Mouse (Mus musculus): ENCODE results near the gene Atf4. TPM values are rescaled to one million over a fixed set of nuclear protein-coding genes. Genes with fewer than 3 reads are reported as not detected.

Gene Atf4
- total and polyA plus RNA-seq, 2 experiments from 2014 or later, result 104 to 157 TPM

DNA sequence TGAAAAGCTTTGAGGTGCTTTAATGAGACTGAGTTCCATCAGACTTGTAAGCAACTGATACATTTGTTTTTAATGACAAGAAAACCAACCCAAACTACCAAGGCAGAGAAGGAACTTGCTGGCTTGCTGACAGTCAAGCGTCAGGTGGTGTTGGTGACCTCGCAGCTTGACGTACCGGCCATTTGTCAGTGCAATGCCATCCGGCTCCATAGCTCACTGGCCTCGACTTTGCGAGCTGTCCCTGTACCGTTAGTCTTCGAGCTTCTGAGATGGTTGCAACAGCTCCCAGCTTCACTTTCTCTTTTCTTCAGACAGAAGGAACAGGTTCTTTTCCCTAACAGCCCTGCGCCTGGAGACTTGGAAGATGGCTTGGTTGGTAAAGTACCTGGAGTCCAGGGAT lies 37.5 kb upstream of the Atf4 start:
- H3K4me3 ChIP-seq (ENCODE audit: low read length), result no peak overlapping the region
- DNase-seq (ENCODE audit: low spot score) (no peak), ATAC-seq (no peak)
- no peak overlapping the region for H3K4me2 ChIP-seq (ENCODE audit: low read depth, low read length)
- no peaks in the 10 kb centered on the region for H3K4me1 ChIP-seq (ENCODE audit: insufficient read depth, low read length)
- H3K9me3 ChIP-seq (ENCODE audit: low read length), result no peaks in the 10 kb centered on the region
- H3K27me3 ChIP-seq (ENCODE audit: insufficient read depth, low read length), result no peaks in the 10 kb centered on the region
- H3K9ac ChIP-seq (replicated peaks; ENCODE audit: low read length), result no peak overlapping the region
- H3K27ac ChIP-seq, result no peak overlapping the region
- whole genome bisulfite sequencing, result 87% methylated on average over 10 of the region's 10 CpGs
- TF ChIP-seq CTCF (IDR thresholded peaks at IDR 0.05; ENCODE audit: low read depth), result no peak
- peaks cover 10% of the 10 kb centered on the region; the same call in 1 of the 2 replicates for H3K36me3 ChIP-seq (ENCODE audit: insufficient read depth, low read length)

DNA sequence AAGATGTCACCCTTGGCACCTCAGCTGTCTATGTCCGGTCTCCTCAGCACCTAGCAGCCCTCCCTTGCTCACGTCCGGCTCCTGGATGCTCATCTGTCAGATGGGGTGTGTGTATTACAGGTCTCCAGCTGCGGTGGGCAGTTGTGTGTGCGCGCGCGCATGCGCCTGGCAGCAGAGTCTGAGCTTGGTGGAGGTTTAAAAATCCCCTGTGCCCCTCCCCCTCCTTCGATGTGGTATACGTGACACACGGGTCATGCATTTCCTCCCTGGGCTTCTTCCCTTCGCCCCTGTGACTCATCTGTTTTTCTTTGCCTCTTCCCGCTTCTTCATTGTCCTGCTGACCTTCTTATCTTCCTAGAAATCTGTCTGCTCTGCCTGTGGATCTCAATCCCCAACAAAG lies 35.8 kb upstream of the Atf4 start:
- Histone ChIP-seq H3K27ac (no peak overlapping the region), H3K27me3 (ENCODE audit: insufficient read depth, low read length) (no peaks in the 10 kb centered on the region), H3K4me1 (ENCODE audit: insufficient read depth, low read length) (no peaks in the 10 kb centered on the region), H3K4me3 (ENCODE audit: low read length) (no peak overlapping the region), H3K4me2 (ENCODE audit: low read depth, low read length) (no peak overlapping the region), H3K9me3 (ENCODE audit: low read length) (no peaks in the 10 kb centered on the region), H3K9ac (replicated peaks; ENCODE audit: low read length) (no peak overlapping the region), H3K36me3 (ENCODE audit: insufficient read depth, low read length) (no peaks in the 10 kb centered on the region)
- ATAC-seq (no peak), DNase-seq (ENCODE audit: low spot score) (no peak)
- 53% methylated on average over 14 of the region's 14 CpGs for whole genome bisulfite sequencing
- TF ChIP-seq CTCF (IDR thresholded peaks at IDR 0.05; ENCODE audit: low read depth), result no peak

DNA sequence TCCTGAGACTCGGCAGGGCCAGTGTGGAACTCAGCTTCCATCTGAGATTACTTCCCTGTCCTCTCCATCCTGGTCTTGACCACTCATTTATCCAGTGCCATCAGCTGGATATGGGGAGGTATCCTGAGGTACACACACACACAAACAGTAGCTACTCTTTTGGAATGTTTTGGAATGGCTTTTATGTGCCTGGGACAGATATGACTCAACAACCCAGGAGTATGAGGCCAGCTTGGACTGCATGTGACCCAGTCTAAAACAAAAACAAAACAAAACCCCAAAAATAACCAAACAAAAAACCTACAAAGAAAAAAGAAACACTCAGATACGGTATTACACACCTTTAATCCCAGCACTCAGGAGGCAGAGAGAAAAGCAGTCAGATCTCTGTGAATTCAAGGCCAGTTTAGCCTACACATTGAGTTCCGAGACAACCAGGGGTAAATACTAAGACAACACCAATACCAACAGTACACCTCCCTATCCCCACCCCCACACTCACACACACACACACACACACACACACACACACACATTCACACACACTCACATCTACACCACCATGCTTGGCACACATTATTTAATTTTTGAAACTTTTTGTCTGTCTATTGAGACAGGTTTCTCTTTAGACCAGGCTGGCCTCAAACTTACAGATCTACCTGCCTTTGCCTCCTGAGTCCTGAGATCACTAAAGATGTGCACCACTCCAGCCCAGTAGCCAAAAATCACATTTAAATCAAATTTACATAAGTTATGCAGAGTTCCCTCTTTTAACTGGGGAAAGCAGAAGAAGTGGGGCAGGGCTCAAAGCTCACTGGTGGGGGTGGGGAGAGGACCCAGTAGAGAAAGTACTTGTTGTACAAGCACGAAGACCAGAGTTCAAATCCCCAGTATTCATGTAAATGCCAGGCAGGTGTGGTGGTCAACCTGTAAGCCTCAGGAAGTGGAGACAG lies 35.0 kb upstream of the Atf4 start:
- H3K27me3 ChIP-seq (ENCODE audit: insufficient read depth, low read length), result no peaks in the 10 kb centered on the region
- no peak overlapping the region for H3K4me2 ChIP-seq (ENCODE audit: low read depth, low read length)
- H3K27ac ChIP-seq, result no peak overlapping the region
- DNase-seq (ENCODE audit: low spot score) (no peak), ATAC-seq (no peak)
- no peak overlapping the region for H3K4me3 ChIP-seq (ENCODE audit: low read length)
- no peak for TF ChIP-seq CTCF (IDR thresholded peaks at IDR 0.05; ENCODE audit: low read depth)
- no peaks in the 10 kb centered on the region for H3K9me3 ChIP-seq (ENCODE audit: low read length)
- WGBS, result 73% methylated on average over 4 of the region's 4 CpGs
- no peak overlapping the region for H3K9ac ChIP-seq (replicated peaks; ENCODE audit: low read length)
- H3K36me3 ChIP-seq (ENCODE audit: insufficient read depth, low read length), result no peaks in the 10 kb centered on the region
- H3K4me1 ChIP-seq (ENCODE audit: insufficient read depth, low read length), result no peaks in the 10 kb centered on the region

DNA sequence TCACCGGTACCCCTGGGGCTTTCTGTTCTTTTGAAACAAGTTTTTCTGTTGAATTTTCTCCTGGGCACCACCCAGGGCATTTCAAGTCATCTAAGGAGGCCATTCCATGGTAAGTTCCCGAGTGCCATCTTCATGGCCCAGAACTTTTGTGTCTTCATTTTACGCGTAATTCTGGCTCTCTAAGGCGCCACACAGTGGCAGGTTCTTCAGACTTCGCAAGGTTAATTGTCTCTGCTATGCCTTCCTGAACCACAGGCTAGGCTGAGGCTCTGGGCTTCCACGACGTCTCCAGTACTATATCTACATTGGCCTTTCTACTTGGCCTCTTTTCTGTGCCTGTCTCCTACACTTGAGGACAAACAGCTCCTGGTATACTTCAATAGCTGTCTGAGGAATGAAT lies 34.0 kb upstream of the Atf4 start:
- DNase-seq (ENCODE audit: low spot score), result no peak
- H3K27me3 ChIP-seq (ENCODE audit: insufficient read depth, low read length), result no peaks in the 10 kb centered on the region
- no peaks in the 10 kb centered on the region for H3K36me3 ChIP-seq (ENCODE audit: insufficient read depth, low read length)
- TF ChIP-seq CTCF (IDR thresholded peaks at IDR 0.05; ENCODE audit: low read depth), result peak; percentile 1; the same call in 1 of the 2 replicates
- WGBS, result 66% methylated on average over 8 of the region's 8 CpGs
- H3K4me1 ChIP-seq (ENCODE audit: insufficient read depth, low read length), result no peaks in the 10 kb centered on the region
- no peak overlapping the region for H3K4me3 ChIP-seq (ENCODE audit: low read length)
- no peak overlapping the region for H3K27ac ChIP-seq
- no peak overlapping the region for H3K9ac ChIP-seq (replicated peaks; ENCODE audit: low read length)
- no peak overlapping the region for H3K4me2 ChIP-seq (ENCODE audit: low read depth, low read length)
- no peak for ATAC-seq
- H3K9me3 ChIP-seq (ENCODE audit: low read length), result no peaks in the 10 kb centered on the region

DNA sequence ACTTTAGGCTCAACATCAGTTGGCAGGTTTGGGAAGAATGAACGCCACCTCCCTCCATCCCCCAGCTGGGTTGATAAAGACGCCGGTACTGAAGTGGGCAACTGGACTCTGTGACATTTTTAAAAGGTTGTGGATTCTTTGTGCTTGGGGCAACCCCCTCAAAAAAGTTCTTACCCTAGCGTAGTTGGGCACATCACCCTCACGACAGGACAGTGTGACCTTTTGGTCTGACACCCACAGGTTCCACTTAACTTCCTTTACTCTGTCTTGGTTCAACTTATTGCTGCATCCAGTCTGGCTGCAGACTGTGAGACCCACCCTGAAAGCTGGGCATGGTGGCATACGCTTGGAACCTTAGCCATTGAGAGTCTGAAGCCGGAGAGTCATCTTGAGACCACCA lies 31.2 kb upstream of the Atf4 start:
- ATAC-seq, result no peak
- Histone ChIP-seq H3K9ac (replicated peaks; ENCODE audit: low read length) (no peak overlapping the region), H3K27me3 (ENCODE audit: insufficient read depth, low read length) (no peaks in the 10 kb centered on the region), H3K27ac (no peak overlapping the region), H3K9me3 (ENCODE audit: low read length) (no peaks in the 10 kb centered on the region), H3K4me2 (ENCODE audit: low read depth, low read length) (no peak overlapping the region), H3K4me1 (ENCODE audit: insufficient read depth, low read length) (no peaks in the 10 kb centered on the region), H3K36me3 (ENCODE audit: insufficient read depth, low read length) (no peaks in the 10 kb centered on the region), H3K4me3 (ENCODE audit: low read length) (no peak overlapping the region)
- DNase-seq (ENCODE audit: low spot score), result no peak
- WGBS, result 90% methylated on average over 7 of the region's 7 CpGs
- TF ChIP-seq CTCF (IDR thresholded peaks at IDR 0.05; ENCODE audit: low read depth), result no peak

DNA sequence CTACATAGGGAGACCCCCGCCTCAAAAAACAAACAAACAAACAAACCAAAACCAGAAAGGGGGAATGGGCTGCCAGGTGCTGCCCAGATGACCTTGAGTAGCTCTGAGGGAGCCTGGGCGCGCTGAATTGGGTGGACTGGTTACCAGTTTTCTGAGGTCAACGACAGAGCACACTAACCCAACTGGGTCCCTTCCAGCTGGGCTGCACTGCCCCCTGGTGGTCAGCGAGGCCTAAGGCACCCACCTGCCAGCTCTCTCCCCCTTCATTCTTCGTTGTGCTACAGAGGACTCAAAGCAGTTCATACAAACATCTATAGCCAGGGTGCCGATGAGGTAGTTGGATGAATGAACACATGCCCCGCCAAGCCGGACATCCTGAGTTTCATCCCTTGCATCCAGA lies 29.8 kb upstream of the Atf4 start:
- Histone ChIP-seq H3K4me1 (ENCODE audit: insufficient read depth, low read length) (no peaks in the 10 kb centered on the region), H3K9me3 (ENCODE audit: low read length) (no peaks in the 10 kb centered on the region), H3K36me3 (ENCODE audit: insufficient read depth, low read length) (no peaks in the 10 kb centered on the region), H3K27ac (no peak overlapping the region), H3K4me2 (ENCODE audit: low read depth, low read length) (no peak overlapping the region), H3K9ac (replicated peaks; ENCODE audit: low read length) (no peak overlapping the region), H3K4me3 (ENCODE audit: low read length) (no peak overlapping the region), H3K27me3 (ENCODE audit: insufficient read depth, low read length) (no peaks in the 10 kb centered on the region)
- DNase-seq (ENCODE audit: low spot score), result peak; percentile 75
- 19% methylated on average over 9 of the region's 9 CpGs for WGBS
- peak; percentile 77; the same call in 1 of the 2 replicates for ATAC-seq
- peak; percentile 92 for TF ChIP-seq CTCF (IDR thresholded peaks at IDR 0.05; ENCODE audit: low read depth)

DNA sequence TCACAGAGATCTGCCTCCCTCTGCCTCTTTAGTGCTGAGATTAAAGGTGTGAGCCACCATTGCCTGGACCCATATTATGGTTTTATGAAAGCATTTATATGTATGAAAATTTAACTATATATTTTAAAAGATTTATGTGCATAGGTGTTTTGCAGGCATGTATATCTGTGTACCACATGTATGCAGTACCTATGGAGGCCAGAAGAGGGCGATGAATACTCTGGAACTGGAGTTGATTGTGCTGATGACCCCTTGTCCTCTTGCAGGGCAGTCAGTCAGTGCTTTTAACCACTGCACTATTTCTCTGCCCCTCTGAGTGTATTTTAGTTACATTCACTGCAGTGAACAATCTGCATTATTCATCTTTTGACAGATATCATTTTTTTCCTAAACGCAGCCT lies 29.2 kb upstream of the Atf4 start:
- Histone ChIP-seq H3K27me3 (ENCODE audit: insufficient read depth, low read length) (no peaks in the 10 kb centered on the region), H3K36me3 (ENCODE audit: insufficient read depth, low read length) (no peaks in the 10 kb centered on the region), H3K4me3 (ENCODE audit: low read length) (no peak overlapping the region), H3K4me1 (ENCODE audit: insufficient read depth, low read length) (no peaks in the 10 kb centered on the region), H3K4me2 (ENCODE audit: low read depth, low read length) (no peak overlapping the region), H3K9ac (replicated peaks; ENCODE audit: low read length) (no peak overlapping the region), H3K27ac (no peak overlapping the region), H3K9me3 (ENCODE audit: low read length) (no peaks in the 10 kb centered on the region)
- no peak for ATAC-seq
- peak; percentile 70 for DNase-seq (ENCODE audit: low spot score)
- 46% methylated on average over 2 of the region's 2 CpGs for WGBS
- TF ChIP-seq CTCF (IDR thresholded peaks at IDR 0.05; ENCODE audit: low read depth), result peak; percentile 81

Measured in hindbrain, postnatal 0 days (tissue).